Mouse (Mus musculus): ENCODE measurements around the gene Grm3. TPM values are rescaled to one million over a fixed set of nuclear protein-coding genes. Genes with fewer than 3 reads are reported as not detected.
A peak's percentile ranks its signal among the peaks of the same experiment; 100 is the strongest.

Grm3 gene
- 0.05 TPM in 1 of 2 replicates, not detected in the other for polyA plus RNA-seq (2012; rRNA removed)

DNA sequence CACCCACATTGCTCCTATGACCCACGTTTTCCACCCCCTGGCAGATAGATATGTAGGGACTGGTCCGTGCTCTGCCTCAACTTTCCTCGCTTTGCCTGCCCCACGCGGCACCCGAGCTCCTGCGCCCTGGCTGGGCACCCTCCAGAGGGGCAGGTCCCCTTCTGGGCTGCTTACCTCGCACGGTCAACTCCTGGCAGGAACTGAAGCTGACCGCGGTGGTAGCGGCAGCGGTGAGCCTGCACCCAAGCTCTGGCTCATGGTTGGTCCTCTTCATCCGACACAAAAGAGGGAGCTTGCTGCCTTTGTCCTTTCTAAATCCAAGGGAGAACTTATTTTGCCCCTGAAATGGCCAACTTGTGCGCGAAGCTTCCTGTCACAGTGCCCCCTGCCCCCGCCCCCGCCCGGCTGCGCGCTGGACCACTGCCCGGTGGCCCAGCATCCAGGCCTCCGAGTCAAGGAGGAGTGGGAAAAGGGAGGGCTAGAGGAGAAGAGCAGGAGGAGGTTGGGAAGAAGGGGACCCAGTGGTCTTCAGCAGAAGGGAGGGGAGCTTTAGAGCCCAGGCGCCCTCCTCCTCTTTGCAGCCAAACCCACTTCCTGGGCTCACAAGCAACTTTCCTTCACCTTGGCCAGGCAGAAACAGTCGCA is at the start of gene Grm3:
Grm3 (minus strand) TSS at position 215 of the 645 bp plus-strand sequence.
- no peak for DNase-seq
- Histone ChIP-seq H3K36me3 (ENCODE audit: control insufficient read depth, insufficient read depth, low read length) (no peaks in the 10 kb centered on the region), H3K4me3 (ENCODE audit: insufficient read depth, low read depth, low read length) (peak within 1 kb of the TSS; percentile 8; the same call in 1 of the 2 replicates), H3K27me3 (replicated peaks; ENCODE audit: control insufficient read depth, insufficient read depth, low read length) (no peaks in the 10 kb centered on the region), H3K27ac (ENCODE audit: insufficient read depth, low read depth, low read length) (no peak within 1 kb of the TSS), H3K4me1 (ENCODE audit: control insufficient read depth, insufficient read depth, low read length) (no peaks in the 10 kb centered on the region; the same call in 1 of the 2 replicates)
- WGBS, result 2% methylated on average over 25 of the region's 25 CpGs
- no peak for TF ChIP-seq CTCF (conservative IDR thresholded peaks at IDR 0.05; ENCODE audit: insufficient read depth, insufficient read length, low read depth, low read length)
- TF ChIP-seq POLR2A (IDR thresholded peaks at IDR 0.05; ENCODE audit: low read depth, low read length), result no peak

GRCm38 (mm10) chr5:9755751-9756150 is 30.8 kb upstream of the Grm3 start:
- Histone ChIP-seq H3K4me1 (ENCODE audit: control insufficient read depth, insufficient read depth, low read length) (no peaks in the 10 kb centered on the region), H3K27ac (ENCODE audit: insufficient read depth, low read depth, low read length) (no peak overlapping the region), H3K4me3 (ENCODE audit: insufficient read depth, low read depth, low read length) (no peak overlapping the region), H3K36me3 (ENCODE audit: control insufficient read depth, insufficient read depth, low read length) (no peaks in the 10 kb centered on the region), H3K27me3 (replicated peaks; ENCODE audit: control insufficient read depth, insufficient read depth, low read length) (no peaks in the 10 kb centered on the region)
- 72% methylated on average over 2 of the region's 2 CpGs for WGBS
- DNase-seq, result no peak
- TF ChIP-seq POLR2A (IDR thresholded peaks at IDR 0.05; ENCODE audit: low read depth, low read length), result no peak
- no peak for TF ChIP-seq CTCF (conservative IDR thresholded peaks at IDR 0.05; ENCODE audit: insufficient read depth, insufficient read length, low read depth, low read length)

DNA sequence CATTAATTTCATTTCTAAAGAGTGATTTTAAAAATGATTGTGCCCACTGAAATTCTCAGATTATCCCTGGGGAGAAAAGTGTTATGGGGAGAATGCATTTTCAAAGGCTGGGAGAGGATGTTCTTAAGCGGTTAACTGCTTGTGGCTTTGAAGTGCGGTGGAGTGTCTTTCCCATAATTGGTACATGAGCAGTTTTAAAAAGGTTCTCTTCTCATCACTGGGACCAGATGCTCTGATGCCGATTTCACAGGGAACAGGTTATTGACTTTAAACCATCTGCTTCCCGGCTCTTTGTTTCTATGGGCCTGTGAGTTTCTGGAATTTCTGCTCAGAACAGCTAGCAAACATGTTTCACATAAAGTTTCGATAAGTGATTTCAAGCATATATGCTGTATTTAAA is 23.2 kb upstream of the Grm3 start:
- Histone ChIP-seq H3K4me1 (ENCODE audit: control insufficient read depth, insufficient read depth, low read length) (no peaks in the 10 kb centered on the region), H3K4me3 (ENCODE audit: insufficient read depth, low read depth, low read length) (no peak overlapping the region), H3K27me3 (replicated peaks; ENCODE audit: control insufficient read depth, insufficient read depth, low read length) (no peaks in the 10 kb centered on the region), H3K36me3 (ENCODE audit: control insufficient read depth, insufficient read depth, low read length) (no peaks in the 10 kb centered on the region), H3K27ac (ENCODE audit: insufficient read depth, low read depth, low read length) (no peak overlapping the region)
- no peak for DNase-seq
- 72% methylated on average over 5 of the region's 5 CpGs for WGBS
- no peak for TF ChIP-seq CTCF (conservative IDR thresholded peaks at IDR 0.05; ENCODE audit: insufficient read depth, insufficient read length, low read depth, low read length)
- TF ChIP-seq POLR2A (IDR thresholded peaks at IDR 0.05; ENCODE audit: low read depth, low read length), result no peak

DNA sequence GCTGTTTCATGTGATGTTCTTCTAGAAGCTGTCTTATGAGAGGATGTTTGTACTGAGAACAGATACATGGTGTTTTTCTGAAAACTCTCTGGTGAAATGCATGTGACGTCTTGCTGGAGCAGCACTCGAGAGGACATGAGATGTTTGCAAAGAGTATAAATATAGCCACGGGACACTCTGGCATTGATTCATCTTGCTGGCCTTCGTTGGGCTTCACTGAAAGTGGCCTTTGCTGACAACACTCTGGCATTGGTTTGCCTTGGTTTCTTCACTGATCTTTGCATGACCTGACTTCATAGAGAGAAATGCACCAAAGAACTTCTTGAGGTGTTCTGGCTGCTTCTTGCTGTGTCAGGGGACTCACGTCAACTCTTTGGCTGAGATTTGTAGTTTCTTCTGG is 19.1 kb upstream of the Grm3 start:
- H3K4me1 ChIP-seq (ENCODE audit: control insufficient read depth, insufficient read depth, low read length), result no peaks in the 10 kb centered on the region
- TF ChIP-seq CTCF (conservative IDR thresholded peaks at IDR 0.05; ENCODE audit: insufficient read depth, insufficient read length, low read depth, low read length) (no peak), POLR2A (IDR thresholded peaks at IDR 0.05; ENCODE audit: low read depth, low read length) (no peak)
- H3K4me3 ChIP-seq (ENCODE audit: insufficient read depth, low read depth, low read length), result no peak overlapping the region
- DNase-seq, result no peak
- H3K27me3 ChIP-seq (replicated peaks; ENCODE audit: control insufficient read depth, insufficient read depth, low read length), result no peaks in the 10 kb centered on the region
- H3K27ac ChIP-seq (ENCODE audit: insufficient read depth, low read depth, low read length), result no peak overlapping the region
- H3K36me3 ChIP-seq (ENCODE audit: control insufficient read depth, insufficient read depth, low read length), result no peaks in the 10 kb centered on the region
- WGBS, result 80% methylated on average over 5 of the region's 5 CpGs

- Histone ChIP-seq H3K4me3 (ENCODE audit: insufficient read depth, low read depth, low read length) (peak overlapping the region; percentile 8; the same call in 1 of the 2 replicates), H3K27ac (ENCODE audit: insufficient read depth, low read depth, low read length) (no peak overlapping the region), H3K27me3 (replicated peaks; ENCODE audit: control insufficient read depth, insufficient read depth, low read length) (no peaks in the 10 kb centered on the region), H3K36me3 (ENCODE audit: control insufficient read depth, insufficient read depth, low read length) (no peaks in the 10 kb centered on the region), H3K4me1 (ENCODE audit: control insufficient read depth, insufficient read depth, low read length) (no peaks in the 10 kb centered on the region; the same call in 1 of the 2 replicates)
- peak; percentile 1 for DNase-seq
- under 1% methylated on average over 22 of the region's 22 CpGs for WGBS
- TF ChIP-seq CTCF (conservative IDR thresholded peaks at IDR 0.05; ENCODE audit: insufficient read depth, insufficient read length, low read depth, low read length) (no peak), POLR2A (IDR thresholded peaks at IDR 0.05; ENCODE audit: low read depth, low read length) (no peak)
Observed at GRCm38 (mm10) chr5:9725601-9726268, 765 bp upstream of the Grm3 start.

DNA sequence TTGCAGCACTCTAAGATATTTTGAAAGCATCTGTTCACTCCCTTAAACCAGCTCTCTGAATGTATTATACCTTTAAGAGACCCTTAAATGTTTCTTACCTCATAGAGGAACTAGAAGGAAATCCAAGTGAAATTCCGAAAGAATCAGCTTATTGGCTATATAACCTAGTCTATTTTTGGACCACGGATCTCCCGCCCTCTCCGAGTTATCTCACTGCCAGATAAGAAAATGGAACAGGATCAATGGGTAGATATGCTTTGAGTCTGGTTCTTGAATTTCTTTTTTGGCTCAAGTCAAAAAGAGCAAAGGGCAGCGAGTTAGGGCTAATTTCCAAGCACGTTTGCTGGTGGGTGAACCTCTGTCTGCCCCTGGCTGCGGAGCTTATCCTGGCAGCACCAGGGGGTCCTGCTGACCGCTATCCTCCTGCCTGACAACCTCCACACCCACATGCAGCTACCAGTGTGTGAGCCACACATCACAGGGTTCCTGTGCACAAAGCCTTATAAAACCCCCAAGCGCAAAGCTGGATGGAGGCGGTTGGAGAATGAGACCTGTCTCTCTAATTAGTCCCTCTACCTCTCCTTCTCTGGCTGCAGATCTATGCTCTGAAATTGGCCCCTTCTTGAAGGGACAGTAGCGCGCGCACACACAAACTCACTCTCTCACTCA is 549 bp downstream of the Grm3 start:
- Histone ChIP-seq H3K27ac (ENCODE audit: insufficient read depth, low read depth, low read length) (no peak overlapping the region), H3K4me1 (ENCODE audit: control insufficient read depth, insufficient read depth, low read length) (no peaks in the 10 kb centered on the region; the same call in 1 of the 2 replicates), H3K36me3 (ENCODE audit: control insufficient read depth, insufficient read depth, low read length) (no peaks in the 10 kb centered on the region), H3K4me3 (ENCODE audit: insufficient read depth, low read depth, low read length) (no peak overlapping the region), H3K27me3 (replicated peaks; ENCODE audit: control insufficient read depth, insufficient read depth, low read length) (no peaks in the 10 kb centered on the region)
- no peak for DNase-seq
- TF ChIP-seq CTCF (conservative IDR thresholded peaks at IDR 0.05; ENCODE audit: insufficient read depth, insufficient read length, low read depth, low read length), result no peak
- no peak for TF ChIP-seq POLR2A (IDR thresholded peaks at IDR 0.05; ENCODE audit: low read depth, low read length)
- WGBS, result 16% methylated on average over 13 of the region's 13 CpGs

DNA sequence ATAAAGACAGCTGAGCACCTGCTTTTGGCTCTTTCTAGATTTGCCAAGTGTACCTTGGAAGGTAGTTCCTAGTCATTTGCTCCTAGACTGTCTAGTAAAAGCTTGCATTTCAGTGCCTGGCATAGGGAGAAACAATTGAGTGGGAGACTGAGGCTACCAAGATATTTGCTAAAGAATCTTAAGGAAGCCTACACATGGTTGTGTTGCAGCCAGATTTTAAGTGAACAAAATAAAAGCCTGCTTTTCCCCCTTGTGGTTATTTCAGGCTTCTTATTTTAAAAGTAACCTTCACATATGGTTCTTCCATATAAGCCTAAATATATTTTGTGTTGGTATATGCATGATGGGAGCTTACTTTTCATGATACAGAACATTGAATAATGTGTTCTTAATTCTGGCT is 3.8 kb downstream of the Grm3 start:
- no peak overlapping the region for H3K27ac ChIP-seq (ENCODE audit: insufficient read depth, low read depth, low read length)
- DNase-seq, result no peak
- no peaks in the 10 kb centered on the region; the same call in 1 of the 2 replicates for H3K4me1 ChIP-seq (ENCODE audit: control insufficient read depth, insufficient read depth, low read length)
- no peak overlapping the region for H3K4me3 ChIP-seq (ENCODE audit: insufficient read depth, low read depth, low read length)
- H3K27me3 ChIP-seq (replicated peaks; ENCODE audit: control insufficient read depth, insufficient read depth, low read length), result no peaks in the 10 kb centered on the region
- no peaks in the 10 kb centered on the region for H3K36me3 ChIP-seq (ENCODE audit: control insufficient read depth, insufficient read depth, low read length)
- TF ChIP-seq POLR2A (IDR thresholded peaks at IDR 0.05; ENCODE audit: low read depth, low read length), result no peak
- TF ChIP-seq CTCF (conservative IDR thresholded peaks at IDR 0.05; ENCODE audit: insufficient read depth, insufficient read length, low read depth, low read length), result no peak

Data from kidney, adult 2 months (tissue).